Mouse (Mus musculus): ENCODE measurements at regions not wholly inside any gene's neighbourhood (a gene's known extent, or its start where the extent isn't known, plus 50 kb on each side); places are given as distances from the start of the nearest gene placed in this dataset.

- no peaks in the 10 kb centered on the region for H3K36me3 ChIP-seq (replicated peaks)
- H3K27ac ChIP-seq, result no peak overlapping the region
- no peaks in the 10 kb centered on the region for H3K9me3 ChIP-seq
- WGBS, result 77% methylated on average over 4 of the region's 4 CpGs
- H3K4me1 ChIP-seq, result no peaks in the 10 kb centered on the region
- no peak overlapping the region for H3K4me3 ChIP-seq (replicated peaks)
- no peak overlapping the region for H3K9ac ChIP-seq
- ATAC-seq (ENCODE audit: low FRiP score), result no peak
- H3K27me3 ChIP-seq, result no peaks in the 10 kb centered on the region
- H3K4me2 ChIP-seq, result no peak overlapping the region
These were observed 458.1 kb upstream of the Slitrk6 start for GRCm38 (mm10) chr14:111212929-111213657.

DNA sequence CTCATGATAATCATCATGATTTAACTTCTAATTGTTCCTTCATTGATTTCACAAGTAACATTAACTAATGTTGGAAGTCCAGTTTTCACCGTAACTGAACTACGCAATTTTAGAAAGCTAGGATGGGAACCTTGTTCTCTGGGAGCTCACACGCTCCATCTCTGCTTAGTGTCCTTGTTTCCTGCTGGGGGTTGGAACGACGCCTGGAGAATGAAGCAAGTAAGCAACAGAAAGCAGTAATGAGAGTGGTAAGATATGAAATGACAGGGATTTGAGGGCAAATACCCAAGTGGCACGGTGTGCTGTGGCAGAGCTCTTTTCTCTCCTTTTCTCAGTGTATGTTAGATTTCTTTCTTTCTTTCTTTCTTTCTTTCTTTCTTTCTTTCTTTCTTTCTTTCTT is 448.0 kb upstream of the Slitrk5 start:
- H3K4me2 ChIP-seq, result no peak overlapping the region
- H3K4me3 ChIP-seq (replicated peaks), result no peak overlapping the region
- 78% methylated on average over 6 of the region's 6 CpGs for WGBS
- H3K27ac ChIP-seq, result no peak overlapping the region
- H3K36me3 ChIP-seq (replicated peaks), result no peaks in the 10 kb centered on the region
- H3K9me3 ChIP-seq, result no peaks in the 10 kb centered on the region
- no peak for ATAC-seq (ENCODE audit: low FRiP score)
- H3K27me3 ChIP-seq, result no peaks in the 10 kb centered on the region
- no peak overlapping the region for H3K9ac ChIP-seq
- H3K4me1 ChIP-seq, result no peaks in the 10 kb centered on the region

GRCm38 (mm10) chr14:111239121-111239520 is 435.8 kb upstream of the Slitrk5 start:
- WGBS, result 43% methylated on average over 2 of the region's 2 CpGs
- Histone ChIP-seq H3K9me3 (no peaks in the 10 kb centered on the region), H3K27ac (no peak overlapping the region), H3K4me3 (replicated peaks) (no peak overlapping the region), H3K4me2 (no peak overlapping the region), H3K27me3 (no peaks in the 10 kb centered on the region), H3K36me3 (replicated peaks) (no peaks in the 10 kb centered on the region), H3K9ac (no peak overlapping the region), H3K4me1 (no peaks in the 10 kb centered on the region; the same call in 1 of the 2 replicates)
- ATAC-seq (ENCODE audit: low FRiP score), result no peak

GRCm38 (mm10) chr14:111249347-111249946 is 425.4 kb upstream of the Slitrk5 start:
- H3K4me3 ChIP-seq (replicated peaks), result no peak overlapping the region

GRCm38 (mm10) chr14:111253190-111253589 is 421.7 kb upstream of the Slitrk5 start:
- no peak overlapping the region for H3K4me2 ChIP-seq
- H3K27me3 ChIP-seq, result peaks cover 14% of the 10 kb centered on the region
- WGBS, result 23% methylated on average over 3 of the region's 3 CpGs
- H3K36me3 ChIP-seq (replicated peaks), result no peaks in the 10 kb centered on the region
- no peak overlapping the region for H3K27ac ChIP-seq
- no peak overlapping the region for H3K4me3 ChIP-seq (replicated peaks)
- H3K9me3 ChIP-seq, result no peaks in the 10 kb centered on the region
- peaks cover 5% of the 10 kb centered on the region; the same call in 1 of the 2 replicates for H3K4me1 ChIP-seq
- H3K9ac ChIP-seq, result no peak overlapping the region
- ATAC-seq (ENCODE audit: low FRiP score), result peak; percentile 68; the same call in 1 of the 2 replicates

More at GRCm38 (mm10) chr14:111249347-111249946, 425.4 kb upstream of the Slitrk5 start:
- H3K4me2 ChIP-seq, result no peak overlapping the region
- 72% methylated on average over 9 of the region's 9 CpGs for WGBS
- H3K27ac ChIP-seq, result no peak overlapping the region
- no peak overlapping the region for H3K9ac ChIP-seq
- H3K4me1 ChIP-seq, result peaks cover 5% of the 10 kb centered on the region; the same call in 1 of the 2 replicates
- H3K9me3 ChIP-seq, result no peaks in the 10 kb centered on the region
- H3K36me3 ChIP-seq (replicated peaks), result no peaks in the 10 kb centered on the region
- peaks cover 6% of the 10 kb centered on the region for H3K27me3 ChIP-seq
- ATAC-seq (ENCODE audit: low FRiP score), result peak; percentile 27; the same call in 1 of the 2 replicates

DNA sequence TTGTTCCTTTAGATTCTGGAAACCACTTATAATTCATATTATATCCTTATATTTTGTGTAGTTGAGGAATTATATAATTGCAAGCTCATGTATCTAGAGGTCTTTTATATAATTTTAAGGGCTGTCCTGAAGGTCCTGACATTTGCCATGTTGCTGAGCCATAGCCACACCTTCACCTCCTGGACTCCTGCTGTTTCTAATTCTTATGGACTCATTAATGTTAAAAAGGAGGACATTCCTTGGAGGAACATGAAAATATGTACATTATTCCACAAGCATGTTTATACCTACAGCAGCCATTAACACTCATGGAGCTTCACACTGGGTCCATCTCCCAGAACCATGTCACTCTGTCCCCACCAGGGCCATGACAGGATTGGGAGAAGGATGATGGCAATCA is 413.2 kb upstream of the Slitrk5 start:
- Histone ChIP-seq H3K9ac (no peak overlapping the region), H3K4me2 (no peak overlapping the region), H3K27ac (no peak overlapping the region), H3K36me3 (replicated peaks) (no peaks in the 10 kb centered on the region), H3K9me3 (no peaks in the 10 kb centered on the region), H3K4me1 (no peaks in the 10 kb centered on the region), H3K4me3 (replicated peaks) (no peak overlapping the region), H3K27me3 (no peaks in the 10 kb centered on the region)
- no peak for ATAC-seq (ENCODE audit: low FRiP score)

GRCm38 (mm10) chr14:111270239-111270638 is 404.7 kb upstream of the Slitrk5 start:
- no peak overlapping the region for H3K27ac ChIP-seq
- no peaks in the 10 kb centered on the region for H3K9me3 ChIP-seq
- 79% methylated on average over 4 of the region's 4 CpGs for WGBS
- no peak overlapping the region for H3K4me3 ChIP-seq (replicated peaks)
- no peaks in the 10 kb centered on the region for H3K27me3 ChIP-seq
- no peak overlapping the region for H3K9ac ChIP-seq
- H3K36me3 ChIP-seq (replicated peaks), result no peaks in the 10 kb centered on the region
- no peak for ATAC-seq (ENCODE audit: low FRiP score)
- no peaks in the 10 kb centered on the region for H3K4me1 ChIP-seq
- H3K4me2 ChIP-seq, result no peak overlapping the region

GRCm38 (mm10) chr14:111281354-111281753 is 393.5 kb upstream of the Slitrk5 start:
- Histone ChIP-seq H3K27ac (no peak overlapping the region), H3K4me3 (replicated peaks) (no peak overlapping the region), H3K9me3 (no peaks in the 10 kb centered on the region), H3K4me2 (no peak overlapping the region), H3K9ac (no peak overlapping the region), H3K27me3 (no peaks in the 10 kb centered on the region), H3K36me3 (replicated peaks) (no peaks in the 10 kb centered on the region), H3K4me1 (no peaks in the 10 kb centered on the region)
- ATAC-seq (ENCODE audit: low FRiP score), result no peak
- 93% methylated on average over 1 of the region's 1 CpGs for WGBS

DNA sequence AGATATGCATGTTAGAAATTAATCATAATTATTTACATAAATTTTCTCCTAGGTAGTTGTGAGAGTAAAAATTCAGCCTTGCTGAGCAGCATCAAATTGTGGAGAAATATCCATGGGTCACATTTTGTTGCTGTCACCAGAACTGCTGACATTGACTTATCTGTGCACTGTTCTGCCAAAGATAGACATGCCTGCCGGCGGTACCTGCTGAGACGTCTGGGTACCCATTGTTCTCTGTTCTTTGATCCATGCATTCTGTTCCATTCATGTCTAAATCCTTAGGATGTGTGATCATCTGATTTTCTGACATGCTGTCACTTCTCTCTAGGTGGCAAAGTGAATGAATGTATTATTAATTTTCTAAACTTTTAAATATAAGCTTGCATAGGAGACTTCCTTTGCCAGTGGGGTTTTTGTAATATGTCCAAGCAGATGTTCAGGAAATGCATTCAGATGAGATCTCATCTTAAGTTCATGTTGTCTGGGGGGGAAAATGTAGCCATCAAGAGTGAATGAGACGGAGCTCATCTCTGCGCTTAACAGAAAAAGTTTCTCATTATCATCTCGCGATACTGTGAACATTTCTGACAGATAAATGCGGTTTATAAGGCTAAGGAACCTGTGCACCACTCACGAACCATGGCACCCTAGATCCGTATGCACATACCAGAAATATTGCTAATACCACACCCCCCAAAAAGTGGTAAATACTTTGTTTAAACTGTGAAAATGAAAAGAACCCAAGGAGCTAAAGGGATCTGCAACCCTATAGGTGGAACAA is 391.0 kb upstream of the Slitrk5 start:
- H3K36me3 ChIP-seq (replicated peaks), result no peaks in the 10 kb centered on the region
- H3K27me3 ChIP-seq, result no peaks in the 10 kb centered on the region
- no peak overlapping the region for H3K27ac ChIP-seq
- no peak overlapping the region for H3K4me2 ChIP-seq
- WGBS, result 82% methylated on average over 10 of the region's 10 CpGs
- no peaks in the 10 kb centered on the region for H3K9me3 ChIP-seq
- no peak overlapping the region for H3K9ac ChIP-seq
- no peak overlapping the region for H3K4me3 ChIP-seq (replicated peaks)
- H3K4me1 ChIP-seq, result no peaks in the 10 kb centered on the region
- ATAC-seq (ENCODE audit: low FRiP score), result no peak

GRCm38 (mm10) chr14:111285981-111286380 is 388.9 kb upstream of the Slitrk5 start:
- Histone ChIP-seq H3K36me3 (replicated peaks) (no peaks in the 10 kb centered on the region), H3K9me3 (no peaks in the 10 kb centered on the region), H3K4me2 (no peak overlapping the region), H3K9ac (no peak overlapping the region), H3K4me1 (no peaks in the 10 kb centered on the region), H3K4me3 (replicated peaks) (no peak overlapping the region), H3K27ac (no peak overlapping the region), H3K27me3 (no peaks in the 10 kb centered on the region)
- 55% methylated on average over 1 of the region's 1 CpGs for WGBS
- no peak for ATAC-seq (ENCODE audit: low FRiP score)

GRCm38 (mm10) chr14:111295521-111295920 is 379.4 kb upstream of the Slitrk5 start:
- no peak overlapping the region for H3K4me3 ChIP-seq (replicated peaks)
- no peaks in the 10 kb centered on the region for H3K9me3 ChIP-seq
- H3K4me2 ChIP-seq, result no peak overlapping the region
- no peaks in the 10 kb centered on the region for H3K36me3 ChIP-seq (replicated peaks)
- whole genome bisulfite sequencing, result 85% methylated on average over 3 of the region's 3 CpGs
- ATAC-seq (ENCODE audit: low FRiP score), result no peak
- no peak overlapping the region for H3K27ac ChIP-seq
- no peaks in the 10 kb centered on the region for H3K27me3 ChIP-seq
- H3K9ac ChIP-seq, result no peak overlapping the region
- H3K4me1 ChIP-seq, result no peaks in the 10 kb centered on the region

GRCm38 (mm10) chr14:111297796-111298195 is 377.1 kb upstream of the Slitrk5 start:
- Histone ChIP-seq H3K9ac (no peak overlapping the region), H3K27ac (no peak overlapping the region), H3K4me2 (no peak overlapping the region), H3K9me3 (no peaks in the 10 kb centered on the region), H3K4me3 (replicated peaks) (no peak overlapping the region), H3K27me3 (no peaks in the 10 kb centered on the region), H3K36me3 (replicated peaks) (no peaks in the 10 kb centered on the region), H3K4me1 (no peaks in the 10 kb centered on the region)
- ATAC-seq (ENCODE audit: low FRiP score), result no peak
